Mouse (Mus musculus) spleen, postnatal 0 days (tissue): ENCODE results near the gene Fam76b. TPM values are rescaled to one million over a fixed set of nuclear protein-coding genes. Genes with fewer than 3 reads are reported as not detected.

Experiments used
- polyA plus RNA-seq: library from polyadenylated mRNA; unstranded; fragments of >200 nt; fragmentation: Nextera tagmentation; extraction: Ambion mirVana; gene quantifications from 2 replicates; pipeline ENCODE4 v1.2.1, GENCODE M21; 2015

Gene Fam76b
- 18.4 and 18.6 TPM in 2 replicates for polyA plus RNA-seq

DNA sequence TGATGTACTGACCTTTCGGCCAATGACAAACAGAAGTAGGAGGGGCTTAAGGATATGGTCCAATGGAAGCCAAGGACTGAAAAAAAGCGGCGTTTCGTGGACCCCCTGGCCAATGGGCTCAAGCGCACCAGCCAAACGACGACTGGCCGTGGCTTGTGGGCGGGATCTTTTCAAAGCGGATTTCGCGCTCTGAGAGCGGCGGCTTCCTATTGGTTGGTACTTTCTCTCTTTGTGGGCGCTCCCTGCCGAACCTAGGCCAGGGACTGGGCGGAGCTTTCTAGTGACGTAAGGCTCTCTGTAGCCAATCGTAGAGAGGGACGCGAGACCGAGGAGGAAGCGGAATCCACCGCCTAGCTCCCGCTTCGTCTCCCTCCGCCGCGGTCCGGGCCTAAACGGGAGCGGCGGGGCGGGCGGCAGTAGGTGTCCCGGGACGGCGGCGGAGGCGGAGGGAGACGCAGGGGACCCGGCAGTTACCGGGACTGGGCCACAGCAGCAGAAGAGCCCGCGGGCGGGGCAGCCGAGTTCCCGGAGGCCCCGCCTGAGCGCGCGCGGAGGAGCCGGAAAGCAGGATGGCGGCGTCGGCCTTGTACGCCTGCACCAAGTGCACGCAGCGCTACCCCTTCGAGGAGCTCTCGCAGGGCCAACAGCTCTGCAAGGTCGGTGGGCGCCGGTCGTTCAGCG lies at the start of gene Fam76b:
TSS of gene Fam76b (plus strand) at position 311 of the 681 bp plus-strand sequence.

GRCm38 (mm10) chr9:13826832-13827405 lies 597 bp upstream of the Fam76b start, which contains the start of gene Cep57:
Gene Cep57 (minus strand): TSS chr9:13827107.

Other genes starting within 250 kb of the Fam76b start
- 26.3 and 30.0 TPM in 2 replicates for gene Mtmr2, start 79.3 kb upstream of the Fam76b start, polyA plus RNA-seq
- gene Cep57, start 609 bp upstream of the Fam76b start, polyA plus RNA-seq, result 51.7 and 52.1 TPM in 2 replicates